Mouse (Mus musculus) monocyte, adult 5-6 weeks (primary cell): ENCODE data around the gene Fgfr1op2. TPM values are rescaled to one million over a fixed set of nuclear protein-coding genes. Genes with fewer than 3 reads are reported as not detected.

ENCODE experiments used
- ATAC-seq: fragments of 153-309, 156-312 bp; replicated peaks from 2 replicates; pipeline ENCODE4 v1.8.0; 2017; ENCODE audit warnings: mild to moderate bottlenecking; ENCODE audit not compliant: low TSS enrichment, insufficient number of reproducible peaks, severe bottlenecking, poor library complexity, low FRiP score
- total RNA-seq: library from RNA; stranded (forward); fragments of 200-1000, 200-491, 200-594 nt; gene quantifications from 3 replicates; pipeline ENCODE4 v1.2.3, GENCODE M21; 2017

Fgfr1op2 gene
- total RNA-seq, 1 experiment from 2014 or later, result 240 TPM

DNA sequence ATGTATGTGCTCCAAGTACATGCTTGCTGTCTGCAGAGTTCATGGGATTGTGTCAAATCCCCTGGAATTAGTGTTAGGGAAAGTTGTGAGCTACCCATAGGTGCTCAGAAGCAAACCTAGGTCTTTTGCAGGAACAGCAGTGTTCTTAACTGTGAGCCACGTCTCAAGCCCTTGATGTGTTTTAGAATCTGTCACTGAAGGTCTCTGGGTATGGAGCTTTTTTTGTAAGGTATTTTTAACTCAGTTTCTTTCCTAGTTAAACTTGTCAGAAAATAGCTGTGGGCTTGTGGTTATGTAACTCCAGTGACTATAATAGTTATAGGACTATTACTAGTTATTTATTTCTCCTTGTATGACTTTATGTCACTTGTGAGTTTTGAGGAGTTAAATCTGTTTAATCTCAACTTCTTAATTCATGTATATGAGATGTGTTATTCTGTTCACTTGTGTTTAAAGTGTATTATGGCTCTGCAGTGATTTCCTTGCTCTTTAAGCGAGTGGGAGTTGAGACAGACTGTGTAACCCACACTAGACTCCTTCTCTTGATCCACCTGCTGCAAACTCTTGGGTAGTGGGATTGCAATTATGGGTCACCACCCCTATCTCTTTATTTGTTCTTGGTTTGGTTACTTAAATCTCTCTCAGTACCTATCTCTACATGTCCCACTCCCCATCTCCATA is 6.5 kb downstream of the Fgfr1op2 start:
- ATAC-seq, result no peak

DNA sequence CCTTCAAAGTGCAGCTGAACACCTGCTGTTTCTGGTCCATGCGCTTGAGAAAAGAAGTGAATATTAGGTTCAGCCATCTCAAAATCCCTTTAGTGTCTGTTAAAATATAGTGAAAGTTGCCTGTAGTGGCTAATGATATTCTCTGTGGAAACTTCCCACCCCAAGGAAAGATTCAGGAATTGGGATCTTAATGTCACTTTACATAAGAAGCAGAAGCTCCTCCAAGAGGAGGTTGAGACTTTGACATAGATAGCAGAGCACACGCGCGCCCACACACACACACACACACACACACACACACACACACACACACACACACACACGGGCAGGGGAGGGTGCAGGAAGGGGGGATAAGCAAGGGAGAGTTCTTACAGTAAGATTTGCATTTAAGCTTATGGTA is 8.1 kb downstream of the Fgfr1op2 start:
- ATAC-seq, result no peak

DNA sequence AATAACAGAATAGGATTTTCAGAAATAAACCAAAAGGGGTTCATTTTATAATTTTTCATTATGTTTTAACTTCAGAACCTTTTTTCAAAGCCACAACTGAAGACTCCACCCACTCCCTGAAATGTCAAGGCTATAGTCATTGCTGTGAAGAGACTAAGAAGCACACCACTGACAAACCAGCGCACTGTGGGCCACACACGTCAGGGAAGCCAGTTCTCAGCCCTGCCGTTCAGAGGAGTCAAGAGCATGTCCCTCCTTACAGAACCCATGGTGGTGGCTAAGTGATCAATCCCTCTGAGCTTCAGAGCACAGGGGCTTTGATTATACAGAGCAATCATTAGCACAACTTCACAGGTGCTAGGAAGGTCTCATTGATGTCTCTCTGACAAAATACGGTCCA is 25.6 kb downstream of the Fgfr1op2 start:
- ATAC-seq, result no peak

DNA sequence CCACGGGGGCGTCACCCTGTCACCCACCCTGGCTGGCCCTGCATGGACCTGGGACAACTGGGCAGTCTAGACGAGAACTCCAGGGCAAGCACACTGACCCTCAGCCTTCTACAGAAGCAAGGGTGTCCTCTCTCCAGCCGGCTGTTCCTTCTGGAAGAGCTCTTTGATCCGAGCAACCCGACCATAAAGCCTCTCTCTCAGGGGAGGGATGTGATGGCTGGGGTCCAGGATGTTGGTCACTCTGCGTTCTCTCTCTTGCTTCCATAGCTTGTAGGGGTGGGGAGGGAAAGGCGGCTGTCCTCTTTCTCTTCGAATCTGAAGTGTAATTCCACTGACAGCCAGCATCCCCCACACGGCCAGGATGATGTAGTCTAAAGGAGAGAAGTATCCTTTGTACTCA is 26.6 kb downstream of the Fgfr1op2 start:
- ATAC-seq, result no peak

GRCm38 (mm10) chr6:146611385-146611784 is 34.4 kb downstream of the Fgfr1op2 start:
- ATAC-seq, result no peak

GRCm38 (mm10) chr6:146611897-146612296 is 34.9 kb downstream of the Fgfr1op2 start:
- ATAC-seq, result no peak

- ATAC-seq, result no peak
Measured at GRCm38 (mm10) chr6:146612736-146613135, 35.7 kb downstream of the Fgfr1op2 start.

DNA sequence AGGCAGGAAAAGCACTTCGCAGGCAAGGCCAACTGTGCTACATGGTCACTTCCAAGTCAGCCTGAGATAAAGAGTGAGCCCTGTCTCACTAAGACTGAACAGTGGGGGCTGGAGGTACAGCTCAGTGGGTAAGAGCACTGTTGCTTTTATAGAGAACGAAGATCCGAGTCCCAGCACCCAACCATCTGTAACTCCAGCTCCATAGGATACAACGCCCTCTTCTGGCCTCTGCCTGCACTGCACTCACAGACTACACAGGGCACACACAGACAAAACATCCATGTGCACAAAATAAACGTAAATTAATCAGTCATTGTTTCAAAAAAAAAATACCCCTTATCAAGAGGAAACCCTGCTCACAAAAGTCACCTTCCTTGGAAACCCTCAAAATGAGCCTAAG is 36.9 kb downstream of the Fgfr1op2 start:
- no peak for ATAC-seq

DNA sequence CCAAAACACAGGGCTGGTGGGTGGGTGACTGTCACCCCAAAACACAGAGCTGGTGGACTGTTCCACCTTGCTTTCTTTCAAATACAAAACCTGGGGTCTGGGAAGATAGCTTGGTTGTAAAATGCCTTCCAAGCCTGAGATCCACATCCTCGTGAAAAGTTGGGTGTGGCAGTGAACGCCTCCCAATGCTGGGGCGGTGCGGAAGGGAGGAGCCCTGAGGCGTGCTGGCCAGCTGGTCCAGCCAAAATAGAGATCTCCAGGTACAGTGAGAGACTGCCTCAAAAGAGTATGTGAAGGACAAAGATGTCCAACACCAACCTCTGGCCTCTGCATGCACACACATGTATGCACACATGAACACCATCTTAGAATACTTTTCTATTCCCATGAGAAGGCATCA is 37.5 kb downstream of the Fgfr1op2 start:
- ATAC-seq, result no peak

- no peak for ATAC-seq
Measured at GRCm38 (mm10) chr6:146615891-146616290, 38.9 kb downstream of the Fgfr1op2 start.

GRCm38 (mm10) chr6:146616670-146617069 is 39.7 kb downstream of the Fgfr1op2 start:
- no peak for ATAC-seq

- no peak for ATAC-seq
Measured at GRCm38 (mm10) chr6:146628123-146628522, 51.1 kb downstream of the Fgfr1op2 start.

DNA sequence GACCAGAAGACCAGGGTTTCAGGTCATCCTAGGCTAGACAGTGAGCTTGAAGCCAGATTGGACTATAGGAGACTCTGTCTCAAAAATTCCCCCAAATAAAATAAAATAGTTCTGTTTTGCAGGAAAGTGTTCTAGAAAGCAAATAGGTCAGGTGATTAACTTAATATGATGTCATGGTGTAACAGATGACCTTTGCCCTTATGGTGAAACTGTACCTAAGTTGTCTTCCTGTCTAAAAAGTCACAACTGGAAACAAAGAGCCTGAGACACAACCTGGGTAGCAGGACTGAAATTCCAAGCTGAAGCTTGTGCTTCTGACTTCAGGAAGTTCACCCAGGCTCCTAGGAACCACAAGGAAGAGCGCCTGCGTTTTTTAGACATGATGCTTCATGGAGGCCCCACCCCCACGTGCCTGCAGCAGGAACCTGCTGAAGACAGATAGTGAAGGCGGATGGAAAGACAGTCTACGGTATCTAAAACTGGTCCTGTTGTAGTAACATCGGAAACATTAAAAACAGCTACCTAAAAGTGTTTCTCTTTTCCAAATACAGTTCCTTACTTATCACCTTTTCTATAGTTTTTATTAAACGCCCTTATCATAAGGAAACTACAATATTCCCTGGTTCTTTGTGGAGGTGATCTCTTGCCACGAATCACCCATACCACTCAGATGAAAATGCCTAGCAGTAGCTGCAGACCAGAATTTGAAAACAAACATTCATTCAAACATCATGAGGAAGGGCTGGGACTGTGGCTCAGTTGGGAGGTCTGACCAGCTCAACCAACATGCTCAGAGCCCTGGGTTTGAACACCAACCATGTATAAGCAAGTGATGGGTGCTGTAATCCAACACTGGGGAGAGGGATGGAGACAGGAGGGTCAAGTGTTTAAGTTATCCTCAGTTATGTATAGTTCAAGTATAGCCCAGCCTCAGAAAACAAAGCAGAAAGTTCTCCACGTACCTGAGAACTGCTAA is 53.1 kb downstream of the Fgfr1op2 start:
- no peak for ATAC-seq

- no peak for ATAC-seq
Measured at GRCm38 (mm10) chr6:146630961-146631360, 54.0 kb downstream of the Fgfr1op2 start.

GRCm38 (mm10) chr6:146631847-146632246 is 54.8 kb downstream of the Fgfr1op2 start:
- no peak for ATAC-seq

DNA sequence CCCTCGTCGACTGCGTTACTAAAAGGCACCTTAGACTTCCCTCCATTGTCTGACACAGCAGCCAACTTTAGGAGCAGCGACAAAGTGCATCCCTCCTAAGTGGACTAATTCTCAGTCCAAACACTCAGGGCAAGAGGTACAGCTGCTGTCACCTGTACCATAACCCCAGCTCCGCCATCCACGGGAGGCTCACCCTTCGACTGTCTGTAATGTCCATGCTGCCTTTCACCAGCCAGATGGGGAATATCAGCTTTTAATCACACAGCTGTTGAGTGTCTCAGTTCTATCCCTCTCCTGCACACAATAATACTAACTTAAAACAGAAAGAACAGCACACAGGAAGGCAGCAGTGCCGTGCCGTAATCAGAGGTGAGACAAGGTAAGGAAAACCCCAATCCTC is 55.4 kb downstream of the Fgfr1op2 start:
- no peak for ATAC-seq

GRCm38 (mm10) chr6:146633097-146633496 is 56.1 kb downstream of the Fgfr1op2 start:
- ATAC-seq, result no peak

DNA sequence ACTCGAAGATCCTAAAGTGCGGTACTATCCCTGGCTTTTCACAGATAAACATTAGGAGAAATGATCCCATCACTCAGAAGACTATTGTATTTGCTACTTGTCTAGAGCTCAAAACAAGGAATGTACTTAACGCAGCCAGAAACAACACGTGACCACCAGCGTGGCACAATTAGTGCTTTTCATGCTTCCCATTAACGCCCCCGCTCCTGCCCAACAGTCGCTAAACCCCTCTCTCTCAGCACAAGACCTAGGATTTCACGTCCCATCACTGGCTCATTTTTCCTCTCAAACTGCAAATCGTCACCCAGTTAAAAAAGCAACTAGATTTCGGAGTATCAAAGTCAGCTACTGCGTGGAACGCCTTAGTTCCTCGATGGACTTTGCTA is 56.6 kb downstream of the Fgfr1op2 start:
- ATAC-seq, result no peak

GRCm38 (mm10) chr6:146634015-146634722 is 57.2 kb downstream of the Fgfr1op2 start:
- ATAC-seq, result peak; percentile 38; the same call in 1 of the 2 replicates
